ENCODE assay signal across 21 mouse cellular contexts in the genomic region with DNA sequence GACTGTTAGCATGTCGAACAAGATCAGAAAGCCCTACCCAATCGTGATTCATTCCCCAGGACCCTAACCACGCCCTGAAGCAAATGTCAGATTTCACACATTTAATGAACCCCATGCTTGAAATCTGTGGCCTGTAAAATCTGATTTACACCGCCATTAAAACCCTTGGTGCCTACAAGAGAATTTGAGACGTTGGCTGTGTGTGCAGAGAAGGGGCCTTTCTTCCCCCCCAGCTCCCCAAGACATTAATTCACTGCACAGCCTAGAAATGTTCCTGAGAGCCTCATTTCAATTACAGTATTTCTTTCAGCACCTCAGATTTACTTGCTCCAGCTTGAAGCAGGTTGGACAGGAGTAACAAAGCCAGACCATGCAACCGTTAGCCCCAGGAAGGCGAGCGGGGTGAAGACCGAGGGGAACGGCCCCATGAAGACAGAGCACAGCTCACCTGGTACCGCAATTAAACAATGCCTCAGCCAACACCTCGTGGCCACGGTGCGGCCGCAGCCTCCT. TPM values are rescaled to one million over a fixed set of nuclear protein-coding genes. Genes with fewer than 3 reads are reported as not detected.
A peak's percentile ranks its signal among the peaks of the same experiment; 100 is the strongest.
DNase-seq lines count a peak whose midpoint lies in the region; ATAC-seq and TF ChIP-seq lines count a peak whose summit lies in the region.
"Had no signal": no experiment of that assay in that cellular context is flagged by ENCODE, and none has a peak within 500 bp of the region (broad histone marks: within the 10 kb centered on the region; RNA-seq: fewer than 3 reads in every experiment).

No protein-coding gene starts in this region.

- H3K9ac ChIP-seq in hindbrain, embryonic 13.5 days: no peak overlapping the region
- H3K9ac ChIP-seq in neural tube, embryonic 13.5 days: no peak overlapping the region
- H3K9ac ChIP-seq in limb, embryonic 14.5 days (ENCODE audit: low read depth, low read length, severe bottlenecking): no peak overlapping the region
- H3K9ac ChIP-seq: forebrain, postnatal 0 days; liver, embryonic 14.5 days; lung, embryonic 15.5 days; midbrain, embryonic 12.5 days had no signal

- no peak overlapping the region for H3K4me3 ChIP-seq in hindbrain, embryonic 13.5 days
- H3K4me3 ChIP-seq in hindbrain, embryonic 10.5 days: no peak overlapping the region
- H3K4me3 ChIP-seq in neural tube, embryonic 13.5 days: no peak overlapping the region
- H3K4me3 ChIP-seq in limb, embryonic 14.5 days (replicated peaks; ENCODE audit: low read length): no peak overlapping the region
- H3K4me3 ChIP-seq: erythroblast, embryonic 14.5 days; lung, embryonic 15.5 days; midbrain, embryonic 12.5 days had no signal

- no peak for DNase-seq in hindbrain, embryonic 10.5 days (ENCODE audit: low spot score)
- no peak for DNase-seq in neural tube, embryonic 10.5 days (ENCODE audit: extremely low spot score, low spot score)
- DNase-seq in limb, embryonic 14.5 days (ENCODE audit: low spot score): peak; percentile 58
- no peak for DNase-seq in layer of hippocampus, postnatal 14 days (ENCODE audit: low spot score in 2 of 2)
- DNase-seq in testis, postnatal 10 days (ENCODE audit: low spot score): no peak
- DNase-seq in left cerebral cortex, postnatal 14 days (ENCODE audit: low spot score in 2 of 2): no peak
- DNase-seq: cerebellum, adult 2 months; cerebellum, postnatal 36 days; forebrain, postnatal 0 days; layer of hippocampus, postnatal 36 days; spleen, adult 18-20 months; thymus, adult 2 months had no signal

- no peak for ATAC-seq in hindbrain, embryonic 13.5 days (ENCODE audit: low FRiP score)
- no peak for ATAC-seq in neural tube, embryonic 13.5 days (ENCODE audit: low read depth)
- ATAC-seq in limb, embryonic 14.5 days (ENCODE audit: low FRiP score, low read depth): peak; percentile 53; the same call in 1 of the 2 replicates
- ATAC-seq: forebrain, postnatal 0 days had no signal

- no peak overlapping the region for H3K4me2 ChIP-seq in hindbrain, embryonic 13.5 days
- H3K4me2 ChIP-seq in neural tube, embryonic 13.5 days: no peak overlapping the region
- peak overlapping the region; percentile 28 for H3K4me2 ChIP-seq in limb, embryonic 14.5 days (replicated peaks; ENCODE audit: low read depth, low read length, severe bottlenecking)
- H3K4me2 ChIP-seq: lung, embryonic 15.5 days; midbrain, embryonic 12.5 days had no signal

- peak overlapping the region; percentile 6; the same call in 1 of the 2 replicates for H3K27ac ChIP-seq in hindbrain, embryonic 13.5 days
- H3K27ac ChIP-seq in hindbrain, embryonic 10.5 days: no peak overlapping the region
- peak overlapping the region; percentile 33; the same call in 1 of the 2 replicates for H3K27ac ChIP-seq in neural tube, embryonic 13.5 days (replicated peaks)
- H3K27ac ChIP-seq in limb, embryonic 14.5 days (replicated peaks; ENCODE audit: low read depth, low read length): peak overlapping the region; percentile 49
- H3K27ac ChIP-seq: liver, embryonic 14.5 days; lung, embryonic 15.5 days; macrophage; midbrain, embryonic 12.5 days had no signal

- TF ChIP-seq POLR2A in limb, embryonic 14.5 days (IDR thresholded peaks at IDR 0.05; ENCODE audit: borderline replicate concordance, extremely low read depth, insufficient read depth, insufficient read length): no peak

- no peaks in the 10 kb centered on the region for H3K27me3 ChIP-seq in hindbrain, embryonic 13.5 days
- H3K27me3 ChIP-seq in hindbrain, embryonic 10.5 days (ENCODE audit: insufficient read depth, poor library complexity, severe bottlenecking): no peaks in the 10 kb centered on the region
- no peaks in the 10 kb centered on the region for H3K27me3 ChIP-seq in neural tube, embryonic 13.5 days
- 0 out of 2 replicates have a peak, but pooled peaks cover 5% of the 10 kb centered on the region for H3K27me3 ChIP-seq in limb, embryonic 14.5 days (ENCODE audit: control insufficient read depth, insufficient read depth, low read length)
- H3K27me3 ChIP-seq: CH12.LX; midbrain, embryonic 12.5 days had no signal

- intact Hi-C loops in left cerebral cortex, postnatal 14 days (cut with DNase I): no loop called here

- peaks cover 5% of the 10 kb centered on the region for H3K36me3 ChIP-seq in hindbrain, embryonic 13.5 days
- H3K36me3 ChIP-seq in hindbrain, embryonic 10.5 days: no peaks in the 10 kb centered on the region
- no peaks in the 10 kb centered on the region for H3K36me3 ChIP-seq in neural tube, embryonic 13.5 days
- H3K36me3 ChIP-seq in limb, embryonic 14.5 days (ENCODE audit: control insufficient read depth, insufficient read depth, low read length): no peaks in the 10 kb centered on the region
- H3K36me3 ChIP-seq: lung, embryonic 15.5 days; midbrain, embryonic 12.5 days had no signal

- H3K4me1 ChIP-seq in hindbrain, embryonic 13.5 days (replicated peaks): peaks cover 17% of the 10 kb centered on the region; the same call in 1 of the 2 replicates
- H3K4me1 ChIP-seq in hindbrain, embryonic 10.5 days (replicated peaks): peaks cover 14% of the 10 kb centered on the region; the same call in 1 of the 2 replicates
- H3K4me1 ChIP-seq in neural tube, embryonic 13.5 days (replicated peaks): peaks cover 12% of the 10 kb centered on the region
- H3K4me1 ChIP-seq in limb, embryonic 14.5 days (ENCODE audit: control insufficient read depth, insufficient read depth, low read length): peaks cover 39% of the 10 kb centered on the region

- 75% methylated on average over 15 of the region's 15 CpGs for WGBS in hindbrain, embryonic 13.5 days
- 86% methylated on average over 15 of the region's 15 CpGs for WGBS in hindbrain, embryonic 10.5 days
- 55% methylated on average over 15 of the region's 15 CpGs for WGBS in neural tube, embryonic 13.5 days
- WGBS in limb, embryonic 14.5 days: 4% methylated on average over 15 of the region's 15 CpGs

- no peaks in the 10 kb centered on the region for H3K9me3 ChIP-seq in hindbrain, embryonic 13.5 days
- no peaks in the 10 kb centered on the region for H3K9me3 ChIP-seq in hindbrain, embryonic 10.5 days
- no peaks in the 10 kb centered on the region for H3K9me3 ChIP-seq in neural tube, embryonic 13.5 days
- no peaks in the 10 kb centered on the region for H3K9me3 ChIP-seq in limb, embryonic 14.5 days (ENCODE audit: control insufficient read depth, low read length)
- H3K9me3 ChIP-seq: lung, embryonic 15.5 days; midbrain, embryonic 12.5 days had no signal

RNA-seq across cellular contexts. Expression of a gene that starts 16.8 kb away (rescaled TPM):
- 1.7 and 1.8 TPM in 2 replicates for polyA plus RNA-seq in hindbrain, embryonic 13.5 days (2015; fragmentation: Nextera tagmentation; extraction: Ambion mirVana)
- polyA plus RNA-seq in hindbrain, embryonic 10.5 days (2016; fragmentation: Nextera tagmentation; extraction: Ambion mirVana): 0.42 and 0.50 TPM in 2 replicates
- 1.7 and 1.8 TPM in 2 replicates for polyA plus RNA-seq in neural tube, embryonic 13.5 days (2015; fragmentation: Nextera tagmentation; extraction: Ambion mirVana)
- 9.4 and 11.4 TPM in 2 replicates for polyA plus RNA-seq in limb, embryonic 14.5 days (2012; rRNA removed)
- 8.8 and 9.0 TPM in 2 replicates for polyA plus RNA-seq in limb, embryonic 14.5 days (2014; fragmentation: Nextera tagmentation; extraction: Ambion mirVana)
- 10 to 100 TPM; 20.0 to 21.8 TPM for total RNA-seq in layer of hippocampus, postnatal 14 days (2021)
- 10 to 100 TPM; 11.8 to 15.0 TPM for total RNA-seq in left cerebral cortex, postnatal 14 days (2021)
- total RNA-seq: MEL had no signal
- polyA plus RNA-seq: erythroblast, embryonic 14.5 days had no signal
